Mouse (Mus musculus): Measurements from ENCODE around the gene St6galnac3. TPM values are rescaled to one million over a fixed set of nuclear protein-coding genes. Genes with fewer than 3 reads are reported as not detected.

Gene St6galnac3
- total and polyA plus RNA-seq, 2 experiments from 2014 or later: 6.9 to 11.9 TPM

- Histone ChIP-seq H3K27me3 (ENCODE audit: insufficient read depth, low read length) (no peaks in the 10 kb centered on the region), H3K9ac (replicated peaks; ENCODE audit: low read length, poor library complexity, severe bottlenecking) (no peak overlapping the region), H3K9me3 (ENCODE audit: low read length) (no peaks in the 10 kb centered on the region), H3K4me2 (ENCODE audit: low read depth, low read length, poor library complexity, severe bottlenecking) (no peak overlapping the region), H3K36me3 (ENCODE audit: insufficient read depth, low read length) (no peaks in the 10 kb centered on the region), H3K27ac (ENCODE audit: low read depth, low read length) (no peak overlapping the region), H3K4me1 (ENCODE audit: insufficient read depth, low read length) (no peaks in the 10 kb centered on the region), H3K4me3 (ENCODE audit: low read depth, low read length) (no peak overlapping the region)
- DNase-seq (ENCODE audit: low spot score): no peak
- no peak for ATAC-seq (ENCODE audit: low FRiP score)
- no CpG with 5 or more reads among the region's 1 CpGs for WGBS
- TF ChIP-seq CTCF (IDR thresholded peaks at IDR 0.05): no peak
Measured at GRCm38 (mm10) chr3:153637336-153637735, 87.6 kb downstream of the St6galnac3 start.

GRCm38 (mm10) chr3:153636804-153637153, 88.2 kb downstream of the St6galnac3 start:
- no peak overlapping the region for H3K4me2 ChIP-seq (ENCODE audit: low read depth, low read length, poor library complexity, severe bottlenecking)
- no peaks in the 10 kb centered on the region for H3K27me3 ChIP-seq (ENCODE audit: insufficient read depth, low read length)
- H3K36me3 ChIP-seq (ENCODE audit: insufficient read depth, low read length): no peaks in the 10 kb centered on the region
- no peak for TF ChIP-seq CTCF (IDR thresholded peaks at IDR 0.05)
- H3K9me3 ChIP-seq (ENCODE audit: low read length): no peaks in the 10 kb centered on the region
- DNase-seq (ENCODE audit: low spot score): no peak
- H3K27ac ChIP-seq (ENCODE audit: low read depth, low read length): peak overlapping the region; percentile 26; the same call in 1 of the 2 replicates
- 85% methylated on average over 7 of the region's 7 CpGs for WGBS
- no peaks in the 10 kb centered on the region for H3K4me1 ChIP-seq (ENCODE audit: insufficient read depth, low read length)
- no peak overlapping the region for H3K4me3 ChIP-seq (ENCODE audit: low read depth, low read length)
- no peak for ATAC-seq (ENCODE audit: low FRiP score)
- no peak overlapping the region for H3K9ac ChIP-seq (replicated peaks; ENCODE audit: low read length, poor library complexity, severe bottlenecking)

GRCm38 (mm10) chr3:153636094-153636803, 88.7 kb downstream of the St6galnac3 start:
- Histone ChIP-seq H3K4me3 (ENCODE audit: low read depth, low read length) (no peak overlapping the region), H3K9ac (replicated peaks; ENCODE audit: low read length, poor library complexity, severe bottlenecking) (no peak overlapping the region), H3K36me3 (ENCODE audit: insufficient read depth, low read length) (no peaks in the 10 kb centered on the region), H3K27me3 (ENCODE audit: insufficient read depth, low read length) (no peaks in the 10 kb centered on the region), H3K4me2 (ENCODE audit: low read depth, low read length, poor library complexity, severe bottlenecking) (no peak overlapping the region), H3K4me1 (ENCODE audit: insufficient read depth, low read length) (no peaks in the 10 kb centered on the region), H3K27ac (ENCODE audit: low read depth, low read length) (peak overlapping the region; percentile 26; the same call in 1 of the 2 replicates), H3K9me3 (ENCODE audit: low read length) (no peaks in the 10 kb centered on the region)
- 50% methylated on average over 2 of the region's 2 CpGs for WGBS
- ATAC-seq (ENCODE audit: low FRiP score): no peak
- DNase-seq (ENCODE audit: low spot score): no peak
- TF ChIP-seq CTCF (IDR thresholded peaks at IDR 0.05): no peak

- Histone ChIP-seq H3K27me3 (ENCODE audit: insufficient read depth, low read length) (no peaks in the 10 kb centered on the region), H3K4me3 (ENCODE audit: low read depth, low read length) (no peak overlapping the region), H3K27ac (ENCODE audit: low read depth, low read length) (no peak overlapping the region), H3K36me3 (ENCODE audit: insufficient read depth, low read length) (no peaks in the 10 kb centered on the region), H3K9ac (replicated peaks; ENCODE audit: low read length, poor library complexity, severe bottlenecking) (no peak overlapping the region), H3K4me1 (ENCODE audit: insufficient read depth, low read length) (no peaks in the 10 kb centered on the region), H3K9me3 (ENCODE audit: low read length) (no peaks in the 10 kb centered on the region), H3K4me2 (ENCODE audit: low read depth, low read length, poor library complexity, severe bottlenecking) (no peak overlapping the region)
- 84% methylated on average over 10 of the region's 10 CpGs for WGBS
- ATAC-seq (ENCODE audit: low FRiP score) (no peak), DNase-seq (ENCODE audit: low spot score) (no peak)
- TF ChIP-seq CTCF (IDR thresholded peaks at IDR 0.05): no peak
Measured at GRCm38 (mm10) chr3:153631988-153632672, 92.8 kb downstream of the St6galnac3 start.

DNA sequence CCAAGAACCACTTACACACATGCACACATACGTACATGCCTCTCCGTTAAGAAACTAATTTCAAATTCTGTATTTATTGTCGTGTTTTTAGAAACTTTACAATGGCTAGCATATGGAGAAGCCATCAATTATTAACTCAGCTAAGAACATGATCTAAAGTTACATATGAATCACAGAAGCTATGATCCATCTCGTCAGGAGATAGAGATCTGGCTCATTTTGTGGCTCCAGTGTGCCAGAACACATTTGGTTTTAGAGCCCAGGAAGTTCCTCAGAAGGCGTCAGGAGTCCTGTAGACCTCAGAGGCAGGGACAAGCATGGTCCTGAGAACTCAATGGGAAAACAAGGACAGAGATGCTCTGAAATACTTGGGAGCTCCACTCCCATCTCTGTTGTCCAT, 98.7 kb downstream of the St6galnac3 start:
- TF ChIP-seq CTCF (IDR thresholded peaks at IDR 0.05): no peak
- H3K27ac ChIP-seq (ENCODE audit: low read depth, low read length): no peak overlapping the region
- WGBS: 87% methylated on average over 5 of the region's 5 CpGs

GRCm38 (mm10) chr3:153618976-153619375, 106.0 kb downstream of the St6galnac3 start:
- DNase-seq (ENCODE audit: low spot score): no peak
- TF ChIP-seq CTCF (IDR thresholded peaks at IDR 0.05): no peak
- WGBS: 92% methylated on average over 7 of the region's 7 CpGs

More for the DNA sequence above, 98.7 kb downstream of the St6galnac3 start:
- no peaks in the 10 kb centered on the region for H3K27me3 ChIP-seq (ENCODE audit: insufficient read depth, low read length)
- no peaks in the 10 kb centered on the region for H3K4me1 ChIP-seq (ENCODE audit: insufficient read depth, low read length)
- ATAC-seq (ENCODE audit: low FRiP score): no peak
- DNase-seq (ENCODE audit: low spot score): no peak
- H3K4me2 ChIP-seq (ENCODE audit: low read depth, low read length, poor library complexity, severe bottlenecking): no peak overlapping the region
- no peak overlapping the region for H3K9ac ChIP-seq (replicated peaks; ENCODE audit: low read length, poor library complexity, severe bottlenecking)
- no peaks in the 10 kb centered on the region for H3K36me3 ChIP-seq (ENCODE audit: insufficient read depth, low read length)
- H3K9me3 ChIP-seq (ENCODE audit: low read length): no peaks in the 10 kb centered on the region
- H3K4me3 ChIP-seq (ENCODE audit: low read depth, low read length): no peak overlapping the region

More at GRCm38 (mm10) chr3:153618976-153619375, 106.0 kb downstream of the St6galnac3 start:
- no peak overlapping the region for H3K9ac ChIP-seq (replicated peaks; ENCODE audit: low read length, poor library complexity, severe bottlenecking)
- H3K4me1 ChIP-seq (ENCODE audit: insufficient read depth, low read length): 0 out of 2 replicates have a peak, but pooled peaks cover 5% of the 10 kb centered on the region
- no peak overlapping the region for H3K27ac ChIP-seq (ENCODE audit: low read depth, low read length)
- no peak for ATAC-seq (ENCODE audit: low FRiP score)
- H3K4me3 ChIP-seq (ENCODE audit: low read depth, low read length): no peak overlapping the region
- H3K4me2 ChIP-seq (ENCODE audit: low read depth, low read length, poor library complexity, severe bottlenecking): no peak overlapping the region
- no peaks in the 10 kb centered on the region for H3K9me3 ChIP-seq (ENCODE audit: low read length)
- H3K36me3 ChIP-seq (ENCODE audit: insufficient read depth, low read length): no peaks in the 10 kb centered on the region
- no peaks in the 10 kb centered on the region for H3K27me3 ChIP-seq (ENCODE audit: insufficient read depth, low read length)

Data from midbrain, postnatal 0 days (tissue).